Mouse (Mus musculus): ENCODE results near the gene Cox4i1. TPM values are rescaled to one million over a fixed set of nuclear protein-coding genes. Genes with fewer than 3 reads are reported as not detected.

The Cox4i1 gene
- total and polyA plus RNA-seq, 3 experiments, result 519 to 970 (median 711) TPM

- H3K36me3 ChIP-seq (replicated peaks in 1 of 2; ENCODE audit: control insufficient read depth in 1 of 2, insufficient read depth in 1 of 2, low read length in 1 of 2), result no peaks in the 10 kb centered on the region
- peaks cover 6 to 18% of the 10 kb centered on the region in 2 experiments for H3K4me1 ChIP-seq (ENCODE audit: control insufficient read depth in 1 of 2, insufficient read depth in 2 of 2)
- H3K9ac ChIP-seq (ENCODE audit: insufficient read depth, low read depth), result no peak overlapping the region; the same call in 1 of the 2 replicates
- peaks cover 16% of the 10 kb centered on the region for H3K27me3 ChIP-seq (replicated peaks)
- no peaks in the 10 kb centered on the region for H3K9me3 ChIP-seq (replicated peaks; ENCODE audit: low read length)
- H3K79me2 ChIP-seq (replicated peaks; ENCODE audit: control insufficient read depth, extremely low read depth, insufficient read depth, poor library complexity, severe bottlenecking), result no peaks in the 10 kb centered on the region
- H3K4me2 ChIP-seq (ENCODE audit: insufficient read depth, low read depth, poor library complexity, severe bottlenecking), result peak overlapping the region; percentile 68; the same call in 1 of the 2 replicates
- in situ Hi-C loops (cut with MboI; ENCODE audit: low pct_ligation_motif_present, low pct_unique_long_range_greater_than_20kb, low sequenced_read_pairs) (no loop called here), dilution Hi-C loops (cut with MboI; ENCODE audit: extremely low pct_ligation_motif_present, extremely low pct_unique_long_range_greater_than_20kb, low sequenced_read_pairs) (no loop called here)
- H3K27ac ChIP-seq (ENCODE audit: insufficient read depth, low read depth), result no peak overlapping the region; the same call in 1 of the 2 replicates
- H3K4me3 ChIP-seq (replicated peaks in 1 of 3; ENCODE audit: low read depth in 2 of 3, low read length in 2 of 3, poor library complexity in 1 of 3), result no peak overlapping the region
- DNase-seq (ENCODE audit: extremely low read depth), result no peak
- TF ChIP-seq USF2 (conservative IDR thresholded peaks at IDR 0.05; ENCODE audit: low read depth, low read length) (no peak), JUN (IDR thresholded peaks at IDR 0.05; ENCODE audit: insufficient read depth, low read depth, low read length) (no peak), EP300 (IDR thresholded peaks at IDR 0.05; ENCODE audit: low read length) (peak; percentile 41; the same call in 1 of the 2 replicates), POLR2A (IDR thresholded peaks at IDR 0.05; ENCODE audit: low read depth, low read length) (no peak), ETS1 (conservative IDR thresholded peaks at IDR 0.05; ENCODE audit: low read depth, low read length) (no peak; the same call in 1 of the 2 replicates), MAFK (IDR thresholded peaks at IDR 0.05; ENCODE audit: insufficient replicate concordance, low read length) (no peak), BHLHE40 (IDR thresholded peaks at IDR 0.05; ENCODE audit: low read depth, low read length) (no peak), ZMIZ1 (IDR thresholded peaks at IDR 0.05; ENCODE audit: low read depth, low read length) (no peak), NELFE (IDR thresholded peaks at IDR 0.05; ENCODE audit: low read depth, low read length) (no peak), MYC (IDR thresholded peaks at IDR 0.05; ENCODE audit: low read depth, low read length) (no peak), RAD21 (IDR thresholded peaks at IDR 0.05; ENCODE audit: low read depth, low read length) (no peak), CHD1 (IDR thresholded peaks at IDR 0.05; ENCODE audit: low read depth, low read length) (no peak), RCOR1 (conservative IDR thresholded peaks at IDR 0.05; ENCODE audit: low read depth, low read length) (no peak), NRF1 (IDR thresholded peaks at IDR 0.05; ENCODE audit: low read depth, low read length) (no peak), MEF2A (IDR thresholded peaks at IDR 0.05; ENCODE audit: borderline replicate concordance, low read depth, low read length) (peak; percentile 50; the same call in 1 of the 2 replicates), JUND (conservative IDR thresholded peaks at IDR 0.05; ENCODE audit: low read depth, low read length) (no peak), KAT2A (IDR thresholded peaks at IDR 0.05; ENCODE audit: insufficient replicate concordance, low read length) (no peak), SMC3 (IDR thresholded peaks at IDR 0.05; ENCODE audit: low read depth, low read length) (no peak), ELF1 (IDR thresholded peaks at IDR 0.05; ENCODE audit: low read depth, low read length) (peak; percentile 40), USF1 (IDR thresholded peaks at IDR 0.05; ENCODE audit: low read depth, low read length) (no peak), HCFC1 (IDR thresholded peaks at IDR 0.05; ENCODE audit: low read depth, low read length) (no peak), MAX (IDR thresholded peaks at IDR 0.05; ENCODE audit: low read length) (no peak), UBTF (IDR thresholded peaks at IDR 0.05; ENCODE audit: low read depth, low read length) (no peak), MAZ (IDR thresholded peaks at IDR 0.05; ENCODE audit: low read depth, low read length) (no peak), ZC3H11A (IDR thresholded peaks at IDR 0.05; ENCODE audit: low read depth, low read length) (no peak), MXI1 (IDR thresholded peaks at IDR 0.05; ENCODE audit: low read depth, low read length) (no peak), ZNF384 (IDR thresholded peaks at IDR 0.05; ENCODE audit: low read depth, low read length) (peak; percentile 62), TCF12 (IDR thresholded peaks at IDR 0.05; ENCODE audit: low read depth, low read length) (0 out of 2 replicates have a peak, but pooled peaks have one; percentile 24), ZKSCAN1 (IDR thresholded peaks at IDR 0.05; ENCODE audit: borderline replicate concordance, low read depth, low read length) (no peak), TBP (conservative IDR thresholded peaks at IDR 0.05; ENCODE audit: low read depth, low read length) (no peak), PAX5 (IDR thresholded peaks at IDR 0.05; ENCODE audit: low read length) (no peak), SIN3A (IDR thresholded peaks at IDR 0.05; ENCODE audit: low read length) (no peak), CTCF (conservative IDR thresholded peaks at IDR 0.05 in 1 of 2, IDR thresholded peaks at IDR 0.05 in 1 of 2; ENCODE audit: low read depth in 2 of 2, low read length in 2 of 2) (no peak), IRF4 (IDR thresholded peaks at IDR 0.05; ENCODE audit: low read depth, low read length) (peak; percentile 33; the same call in 1 of the 2 replicates), E2F4 (IDR thresholded peaks at IDR 0.05; ENCODE audit: insufficient replicate concordance, low read depth, low read length) (no peak), GABPA (IDR thresholded peaks at IDR 0.05; ENCODE audit: insufficient replicate concordance, low read depth, low read length) (no peak), POLR2AphosphoS2 (IDR thresholded peaks at IDR 0.05; ENCODE audit: low read depth, low read length) (no peak), CHD2 (IDR thresholded peaks at IDR 0.05; ENCODE audit: low read length) (no peak)
These were observed 47.2 kb downstream of the Cox4i1 start for GRCm38 (mm10) chr8:120715200-120715599.
